Mouse (Mus musculus) kidney, postnatal 10 days (tissue): Measurements from ENCODE around the gene Cops4.

ENCODE experiments used
- DNase-seq: peaks from one replicate; pipeline ENCODE4 v3.0.0; 2021; ENCODE audit warnings: mixed read lengths

The Cops4 gene

GRCm38 (mm10) chr5:100581622-100582434 lies 63.7 kb downstream of the Cops4 start:
- no peak for DNase-seq

- no peak for DNase-seq
Observed at GRCm38 (mm10) chr5:100582435-100582826, 64.3 kb downstream of the Cops4 start.

DNA sequence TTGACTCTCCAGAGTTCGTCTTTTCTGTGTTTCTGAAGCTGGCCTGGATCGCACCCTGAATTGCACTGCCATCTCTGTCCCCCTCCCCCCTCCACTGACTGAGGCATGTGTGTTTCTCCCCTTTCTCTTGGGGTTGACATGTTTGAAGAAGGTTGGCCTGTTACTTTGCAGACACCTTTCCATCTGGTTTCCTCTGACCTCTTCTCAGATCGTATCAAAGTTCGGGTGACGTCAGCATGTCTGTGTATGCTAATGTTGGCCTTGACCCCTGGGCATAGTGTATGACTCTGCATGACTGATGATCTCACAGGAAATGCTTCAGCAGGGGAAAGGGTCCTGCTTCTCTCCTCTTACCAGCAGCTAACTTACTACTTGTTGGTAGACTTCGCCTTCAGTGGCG lies 65.0 kb downstream of the Cops4 start:
- no peak for DNase-seq

GRCm38 (mm10) chr5:100585206-100585644 lies 67.1 kb downstream of the Cops4 start:
- no peak for DNase-seq

- no peak for DNase-seq
Observed at GRCm38 (mm10) chr5:100585657-100586056, 67.5 kb downstream of the Cops4 start.

GRCm38 (mm10) chr5:100587136-100587535 lies 69.0 kb downstream of the Cops4 start:
- no peak for DNase-seq

DNA sequence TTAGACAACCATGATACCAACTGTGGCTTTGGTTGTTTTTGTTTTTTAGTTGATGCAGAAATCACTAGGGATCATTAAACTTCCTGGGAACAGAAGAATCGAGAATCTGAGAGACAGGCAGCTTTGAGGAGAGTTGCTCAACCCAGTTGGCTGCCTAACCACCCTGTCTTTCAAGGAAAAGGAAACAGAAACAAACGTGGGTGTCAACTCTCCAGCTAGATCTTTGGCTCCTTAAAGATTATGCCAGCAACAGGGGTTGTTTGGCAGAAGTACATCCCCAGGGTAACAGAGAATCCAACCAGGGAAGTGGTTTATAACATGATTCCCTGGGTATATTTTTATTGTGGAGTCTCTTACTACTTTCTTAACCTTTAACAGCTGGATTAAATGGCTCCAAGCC lies 69.5 kb downstream of the Cops4 start:
- DNase-seq: no peak

GRCm38 (mm10) chr5:100590505-100590904 lies 72.4 kb downstream of the Cops4 start:
- no peak for DNase-seq

GRCm38 (mm10) chr5:100594803-100595467 lies 76.8 kb downstream of the Cops4 start:
- DNase-seq: no peak

GRCm38 (mm10) chr5:100595999-100596398 lies 77.9 kb downstream of the Cops4 start:
- DNase-seq: no peak
